Mouse (Mus musculus): Measurements from ENCODE around the gene Upf1. TPM values are rescaled to one million over a fixed set of nuclear protein-coding genes. Genes with fewer than 3 reads are reported as not detected.

Gene Upf1
- polyA plus RNA-seq, 1 experiment, result 35.8 TPM

DNA sequence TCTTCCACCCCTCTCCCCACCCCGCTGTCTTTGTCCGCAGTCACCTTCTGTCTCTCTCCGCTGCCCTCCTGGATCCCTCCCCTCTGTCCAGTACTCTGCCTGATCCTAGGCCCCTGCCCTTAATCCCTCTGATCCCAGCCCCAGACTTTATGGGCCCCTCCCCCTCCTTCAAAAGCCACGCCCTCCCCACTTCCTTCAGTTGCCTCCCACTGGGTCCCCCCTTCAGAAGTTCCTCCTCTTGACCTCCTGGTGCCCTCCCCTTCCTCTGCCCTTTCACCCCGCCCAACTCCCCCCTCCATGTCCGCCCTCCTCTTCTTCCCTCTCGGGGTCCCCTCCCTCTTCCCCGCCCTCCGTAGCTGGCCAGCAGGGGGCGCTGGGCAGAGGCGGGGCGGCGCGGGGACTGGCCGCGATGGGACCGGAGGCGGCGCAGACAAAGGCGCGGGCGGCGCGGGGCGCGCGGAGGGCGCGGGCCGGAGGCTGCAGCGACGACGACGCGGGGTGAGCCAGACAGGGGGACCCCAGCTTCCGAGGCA is 70.4 kb downstream of the Upf1 start, which contains the start of gene Homer3:
Gene Homer3 (plus strand): TSS at position 225 of the 533 bp plus-strand sequence.
- TF ChIP-seq USF1 (IDR thresholded peaks at IDR 0.05; ENCODE audit: low read depth) (no peak), POLR2A (IDR thresholded peaks at IDR 0.05; ENCODE audit: insufficient read length, low read depth) (peak; percentile 89), POLR2AphosphoS2 (IDR thresholded peaks at IDR 0.05; ENCODE audit: insufficient read length, low read depth) (peak; percentile 77)
- H3K4me2 ChIP-seq (ENCODE audit: low read depth), result peak within 1 kb of the TSS; percentile 90
- H3K36me3 ChIP-seq (ENCODE audit: control insufficient read depth, insufficient read depth), result peaks cover 7% of the 10 kb centered on the region
- peaks cover 9% of the 10 kb centered on the region for H3K79me2 ChIP-seq (ENCODE audit: control insufficient read depth, insufficient read depth)
- H3ac ChIP-seq (ENCODE audit: control insufficient read depth, insufficient read length), result peak within 1 kb of the TSS; percentile 74
- no peaks in the 10 kb centered on the region for H3K27me3 ChIP-seq (ENCODE audit: control insufficient read depth, insufficient read depth, insufficient read length)
- H3K4me3 ChIP-seq, result peak within 1 kb of the TSS; percentile 69

Other genes starting within 250 kb of the Upf1 start
- gene Ncan, start 232.4 kb downstream of the Upf1 start, polyA plus RNA-seq (2012; fragmentation: generic; extraction: Trizol), result not detected
- gene Nr2c2ap, start 221.9 kb downstream of the Upf1 start, polyA plus RNA-seq (2012; fragmentation: generic; extraction: Trizol), result 41.3 TPM
- 11.2 TPM for gene Rfxank, start 214.1 kb downstream of the Upf1 start, polyA plus RNA-seq (2012; fragmentation: generic; extraction: Trizol)
- gene Borcs8, start 213.8 kb downstream of the Upf1 start, polyA plus RNA-seq (2012; fragmentation: generic; extraction: Trizol), result 53.0 TPM
- 0.85 TPM for gene Mef2b, start 213.6 kb downstream of the Upf1 start, polyA plus RNA-seq (2012; fragmentation: generic; extraction: Trizol)
- 132 TPM for gene Tmem161a, start 180.9 kb downstream of the Upf1 start, polyA plus RNA-seq (2012; fragmentation: generic; extraction: Trizol)
- gene Slc25a42, start 141.0 kb downstream of the Upf1 start, polyA plus RNA-seq (2012; fragmentation: generic; extraction: Trizol), result 2.6 TPM
- 15.4 TPM for gene Sugp2, start 119.1 kb downstream of the Upf1 start, polyA plus RNA-seq (2012; fragmentation: generic; extraction: Trizol)
- 35.4 TPM for gene Armc6, start 118.8 kb downstream of the Upf1 start, polyA plus RNA-seq (2012; fragmentation: generic; extraction: Trizol)
- gene Homer3, start 70.5 kb downstream of the Upf1 start, polyA plus RNA-seq (2012; fragmentation: generic; extraction: Trizol), result 43.6 TPM
- 106 TPM for gene Ddx49, start 50.8 kb downstream of the Upf1 start, polyA plus RNA-seq (2012; fragmentation: generic; extraction: Trizol)
- 236 TPM for gene Cope, start 50.8 kb downstream of the Upf1 start, polyA plus RNA-seq (2012; fragmentation: generic; extraction: Trizol)
- gene Cers1, start 37.5 kb downstream of the Upf1 start, polyA plus RNA-seq (2012; fragmentation: generic; extraction: Trizol), result 4.4 TPM
- gene Gdf1, start 23.5 kb downstream of the Upf1 start, polyA plus RNA-seq (2012; fragmentation: generic; extraction: Trizol), result 2.6 TPM
- 0.05 TPM for gene Comp, start 20.3 kb upstream of the Upf1 start, polyA plus RNA-seq (2012; fragmentation: generic; extraction: Trizol)
- 9.6 TPM for gene Crtc1, start 86.3 kb upstream of the Upf1 start, polyA plus RNA-seq (2012; fragmentation: generic; extraction: Trizol)
- gene Klhl26, start 123.7 kb upstream of the Upf1 start, polyA plus RNA-seq (2012; fragmentation: generic; extraction: Trizol), result 32.5 TPM
- 0.04 TPM for gene Tmem59l, start 134.1 kb upstream of the Upf1 start, polyA plus RNA-seq (2012; fragmentation: generic; extraction: Trizol)
- gene Crlf1, start 139.9 kb upstream of the Upf1 start, polyA plus RNA-seq (2012; fragmentation: generic; extraction: Trizol), result 99.1 TPM
- gene Rex1bd, start 153.5 kb upstream of the Upf1 start, polyA plus RNA-seq (2012; fragmentation: generic; extraction: Trizol), result 259 TPM
- gene Uba52, start 157.5 kb upstream of the Upf1 start, polyA plus RNA-seq (2012; fragmentation: generic; extraction: Trizol), result 2,253 TPM
- gene Fkbp8, start 174.4 kb upstream of the Upf1 start, polyA plus RNA-seq (2012; fragmentation: generic; extraction: Trizol), result 329 TPM
- 73.8 TPM for gene Kxd1, start 174.7 kb upstream of the Upf1 start, polyA plus RNA-seq (2012; fragmentation: generic; extraction: Trizol)
- 12.7 TPM for gene Ell, start 186.2 kb upstream of the Upf1 start, polyA plus RNA-seq (2012; fragmentation: generic; extraction: Trizol)
- gene Isyna1, start 241.1 kb upstream of the Upf1 start, polyA plus RNA-seq (2012; fragmentation: generic; extraction: Trizol), result 40.4 TPM